Comparison of ENCODE assay signal across 10 mouse cellular contexts in genomic region chr6:88942595-88942994, GRCm38 (mm10). TPM values are rescaled to one million over a fixed set of nuclear protein-coding genes. Genes with fewer than 3 reads are reported as not detected.
A peak's percentile ranks its signal among the peaks of the same experiment; 100 is the strongest.
DNase-seq lines count a peak whose midpoint lies in the region; ATAC-seq lines count a peak whose summit lies in the region.
"Had no signal": no experiment of that assay in that cellular context is flagged by ENCODE, and none has a peak within 500 bp of the region (broad histone marks: within the 10 kb centered on the region; RNA-seq: fewer than 3 reads in every experiment).

No protein-coding gene starts in this region.

- no peak for ATAC-seq in heart, embryonic 15.5 days (replicated peaks; ENCODE audit: insufficient number of reproducible peaks, insufficient read depth, low FRiP score, low read depth)
- peak; percentile 34; the same call in 1 of the 2 replicates for ATAC-seq in embryonic facial prominence, embryonic 13.5 days (ENCODE audit: insufficient number of reproducible peaks, insufficient read depth, low FRiP score, low TSS enrichment, low read depth)
- peak; percentile 91 for ATAC-seq in neural tube, embryonic 14.5 days (ENCODE audit: low read depth)

- no peak overlapping the region for H3K4me2 ChIP-seq in heart, embryonic 15.5 days
- H3K4me2 ChIP-seq in embryonic facial prominence, embryonic 13.5 days: 0 out of 2 replicates have a peak overlapping the region, but pooled peaks have one; percentile 3
- peak overlapping the region; percentile 15; the same call in 1 of the 2 replicates for H3K4me2 ChIP-seq in neural tube, embryonic 14.5 days (ENCODE audit: low read depth, low read length)

- H3K4me1 ChIP-seq in heart, embryonic 15.5 days (replicated peaks): peaks cover 56% of the 10 kb centered on the region
- H3K4me1 ChIP-seq in embryonic facial prominence, embryonic 13.5 days: peaks cover 39% of the 10 kb centered on the region
- peaks cover 18% of the 10 kb centered on the region for H3K4me1 ChIP-seq in neural tube, embryonic 14.5 days (ENCODE audit: control insufficient read depth, insufficient read depth, low read length)

- no peak overlapping the region for H3K4me3 ChIP-seq in heart, embryonic 15.5 days
- H3K4me3 ChIP-seq in embryonic facial prominence, embryonic 13.5 days: no peak overlapping the region
- H3K4me3 ChIP-seq in neural tube, embryonic 14.5 days (ENCODE audit: low read depth, low read length): no peak overlapping the region
- H3K4me3 ChIP-seq: myocyte had no signal

- no peaks in the 10 kb centered on the region for H3K9me3 ChIP-seq in heart, embryonic 15.5 days (replicated peaks)
- H3K9me3 ChIP-seq in embryonic facial prominence, embryonic 13.5 days: no peaks in the 10 kb centered on the region
- H3K9me3 ChIP-seq in neural tube, embryonic 14.5 days (ENCODE audit: control insufficient read depth, low read length): no peaks in the 10 kb centered on the region

- no peak for DNase-seq in heart, postnatal 14 days
- peak; percentile 58 to 75 for DNase-seq in layer of hippocampus, adult 18-20 months (ENCODE audit: low spot score in 2 of 2)
- DNase-seq in adrenal gland, postnatal 25 days: no peak
- no peak for DNase-seq in lung, postnatal 36 days
- DNase-seq in MN1 (ENCODE audit: low spot score): no peak
- DNase-seq: thymus, adult 18-20 months had no signal

- no peak overlapping the region for H3K9ac ChIP-seq in heart, embryonic 15.5 days
- H3K9ac ChIP-seq in embryonic facial prominence, embryonic 13.5 days: no peak overlapping the region
- H3K9ac ChIP-seq in neural tube, embryonic 14.5 days (replicated peaks; ENCODE audit: low read depth, low read length): no peak overlapping the region; the same call in 1 of the 2 replicates

- no peaks in the 10 kb centered on the region for H3K27me3 ChIP-seq in heart, embryonic 15.5 days
- H3K27me3 ChIP-seq in embryonic facial prominence, embryonic 13.5 days: no peaks in the 10 kb centered on the region; the same call in 1 of the 2 replicates
- H3K27me3 ChIP-seq in neural tube, embryonic 14.5 days (ENCODE audit: control insufficient read depth, insufficient read depth, low read length): no peaks in the 10 kb centered on the region

- intact Hi-C loops in heart, postnatal 14 days (cut with DNase I): no loop called here

- peak overlapping the region; percentile 92; the same call in 1 of the 2 replicates for H3K27ac ChIP-seq in heart, embryonic 15.5 days
- no peak overlapping the region for H3K27ac ChIP-seq in embryonic facial prominence, embryonic 13.5 days
- peak overlapping the region; percentile 62 for H3K27ac ChIP-seq in neural tube, embryonic 14.5 days (ENCODE audit: low read depth, low read length)

- 67% methylated on average over 8 of the region's 8 CpGs for WGBS in heart, embryonic 15.5 days
- 30% methylated on average over 8 of the region's 8 CpGs for WGBS in embryonic facial prominence, embryonic 13.5 days
- 16% methylated on average over 8 of the region's 8 CpGs for WGBS in neural tube, embryonic 14.5 days

- H3K36me3 ChIP-seq in heart, embryonic 15.5 days: no peaks in the 10 kb centered on the region
- H3K36me3 ChIP-seq in embryonic facial prominence, embryonic 13.5 days: no peaks in the 10 kb centered on the region
- H3K36me3 ChIP-seq in neural tube, embryonic 14.5 days (ENCODE audit: control insufficient read depth, insufficient read depth, low read length): no peaks in the 10 kb centered on the region

RNA-seq across cellular contexts. Expression of gene Tpra1, which starts 40.5 kb away (rescaled TPM):
- polyA plus RNA-seq in heart, embryonic 15.5 days (2015; fragmentation: Nextera tagmentation; extraction: Ambion mirVana): 41.4 and 54.7 TPM in 2 replicates
- 10 to 100 TPM; 34.7 to 38.9 TPM for total RNA-seq in heart, postnatal 14 days (2021)
- polyA plus RNA-seq in embryonic facial prominence, embryonic 13.5 days (2015; fragmentation: Nextera tagmentation; extraction: Ambion mirVana): 93.2 and 93.5 TPM in 2 replicates
- 10 to 100 TPM; 38.4 to 46.0 TPM for total RNA-seq in layer of hippocampus, adult 18-20 months (2021)
- 54.2 and 58.0 TPM in 2 replicates for polyA plus RNA-seq in neural tube, embryonic 14.5 days (2014; fragmentation: Nextera tagmentation; extraction: Ambion mirVana)
- 127 and 136 TPM in 2 replicates for total RNA-seq in adrenal gland, postnatal 25 days (2021)

RNA-seq across cellular contexts. Expression of gene Mcm2, which starts 44.0 kb away (rescaled TPM):
- polyA plus RNA-seq in heart, embryonic 15.5 days (2015; fragmentation: Nextera tagmentation; extraction: Ambion mirVana): 68.2 and 94.2 TPM in 2 replicates
- total RNA-seq in heart, postnatal 14 days (2021): 10 to 100 TPM; 11.0 to 15.4 TPM
- 124 and 131 TPM in 2 replicates for polyA plus RNA-seq in embryonic facial prominence, embryonic 13.5 days (2015; fragmentation: Nextera tagmentation; extraction: Ambion mirVana)
- 1 to 10 TPM; 5.0 to 8.8 TPM for total RNA-seq in layer of hippocampus, adult 18-20 months (2021)
- polyA plus RNA-seq in neural tube, embryonic 14.5 days (2014; fragmentation: Nextera tagmentation; extraction: Ambion mirVana): 15.1 and 22.6 TPM in 2 replicates
- total RNA-seq in adrenal gland, postnatal 25 days (2021): 48.6 and 50.9 TPM in 2 replicates

Comparison
In these comparisons a context has a peak if more than half of its experiments do, and no peak if none do; other contexts are left out.
1. DNase-seq: peak in layer of hippocampus, adult 18-20 months (2 of 2); none in heart, postnatal 14 days (0 of 2), adrenal gland, postnatal 25 days (single experiment), lung, postnatal 36 days (single experiment) and MN1 (single experiment).